Mouse (Mus musculus) embryo, embryonic 9.5 days (tissue): ENCODE data around the gene Ccr1.
"Not testable (repeated sequence)": the region's sequence is repeated elsewhere in the genome, so short reads cannot be mapped to it uniquely, and the experiment has no call there.

Experiments used
- DNase-seq: peaks from one replicate; pipeline ENCODE4 v3.0.0-alpha.2; 2017; ENCODE audit errors: extremely low spot score

The Ccr1 gene

GRCm38 (mm10) chr9:123968290-123968912 lies at the start of gene Ccr1:
Ccr1 (minus strand) TSS chr9:123968692.
- DNase-seq = no peak

- DNase-seq = no peak
These were observed 47.6 kb upstream of the Ccr1 start for GRCm38 (mm10) chr9:124016048-124016447.

- no peak for DNase-seq
These were observed 46.6 kb upstream of the Ccr1 start for GRCm38 (mm10) chr9:124014985-124015652.

- no peak for DNase-seq
These were observed 44.8 kb upstream of the Ccr1 start for GRCm38 (mm10) chr9:124013270-124013669.

GRCm38 (mm10) chr9:124012691-124013090 lies 44.2 kb upstream of the Ccr1 start:
- no peak for DNase-seq

- no peak for DNase-seq
These were observed 31.3 kb upstream of the Ccr1 start for GRCm38 (mm10) chr9:123999784-124000183.

- no peak for DNase-seq
These were observed 29.2 kb upstream of the Ccr1 start for GRCm38 (mm10) chr9:123997719-123998118.

- DNase-seq = no peak
These were observed 22.9 kb upstream of the Ccr1 start for GRCm38 (mm10) chr9:123991312-123991906.

GRCm38 (mm10) chr9:123989671-123990070 lies 21.2 kb upstream of the Ccr1 start:
- DNase-seq = no peak

- DNase-seq = no peak
These were observed 17.7 kb upstream of the Ccr1 start for GRCm38 (mm10) chr9:123986217-123986616.

- no peak for DNase-seq
These were observed 16.5 kb upstream of the Ccr1 start for GRCm38 (mm10) chr9:123984943-123985342.

GRCm38 (mm10) chr9:123982720-123983119 lies 14.2 kb upstream of the Ccr1 start:
- DNase-seq = no peak

GRCm38 (mm10) chr9:123981909-123982308 lies 13.4 kb upstream of the Ccr1 start:
- no peak for DNase-seq

- not testable (repeated sequence) for DNase-seq
These were observed 12.5 kb upstream of the Ccr1 start for GRCm38 (mm10) chr9:123980858-123981475.

- DNase-seq = no peak
These were observed 9.8 kb upstream of the Ccr1 start, which contains the start of gene Ccr1l1 for GRCm38 (mm10) chr9:123978308-123978707. Ccr1l1 (minus strand) TSS chr9:123978408.

GRCm38 (mm10) chr9:123976876-123977663 lies 8.6 kb upstream of the Ccr1 start:
- no peak for DNase-seq

- no peak for DNase-seq
These were observed 7.1 kb upstream of the Ccr1 start for GRCm38 (mm10) chr9:123975630-123976029.

GRCm38 (mm10) chr9:123966858-123967495 lies 1.5 kb downstream of the Ccr1 start:
- DNase-seq = not testable (repeated sequence)

- DNase-seq = no peak
These were observed 3.7 kb downstream of the Ccr1 start for GRCm38 (mm10) chr9:123964776-123965175.

GRCm38 (mm10) chr9:123960161-123960560 lies 8.3 kb downstream of the Ccr1 start:
- no peak for DNase-seq

- no peak for DNase-seq
These were observed 10.5 kb downstream of the Ccr1 start for GRCm38 (mm10) chr9:123957911-123958413.
